Mouse (Mus musculus) adrenal gland, postnatal 4 days (tissue): Measurements from ENCODE around the gene Dnaic1. TPM values are rescaled to one million over a fixed set of nuclear protein-coding genes. Genes with fewer than 3 reads are reported as not detected.
A peak's percentile ranks its signal among the peaks of the same experiment; 100 is the strongest.

Experiments used
- DNase-seq, 2 experiments: peaks; one replicate each; pipeline ENCODE4 v3.0.0; 2021 to 2022; ENCODE audit warnings: low spot score in 2 of 2, mixed read lengths in 2 of 2
- long read RNA-seq, 2 experiments: library from polyadenylated mRNA; stranded (forward); transcript quantifications; one replicate each; pipeline ENCODE4 v2.0.0; 2021
- total RNA-seq, 2 experiments: library from RNA; stranded (reverse); gene quantifications; 2 replicates each; pipeline ENCODE4 v1.2.3; 2021

Gene Dnaic1
- 1 to 10 TPM in 1 of 2 experiments, under 1 TPM in 1; 0.11 to 1.9 TPM for total RNA-seq
- long read RNA-seq, experiment 1, partial matches to known transcripts, result 1 of 2 reads
- long read RNA-seq, experiment 1, other reads (novel, unspliced or antisense), result 1 of 2 reads
- long read RNA-seq, experiment 2, partial matches to known transcripts, result 0 of 2 reads
- long read RNA-seq, experiment 2, other reads (novel, unspliced or antisense), result 1 of 2 reads

DNA sequence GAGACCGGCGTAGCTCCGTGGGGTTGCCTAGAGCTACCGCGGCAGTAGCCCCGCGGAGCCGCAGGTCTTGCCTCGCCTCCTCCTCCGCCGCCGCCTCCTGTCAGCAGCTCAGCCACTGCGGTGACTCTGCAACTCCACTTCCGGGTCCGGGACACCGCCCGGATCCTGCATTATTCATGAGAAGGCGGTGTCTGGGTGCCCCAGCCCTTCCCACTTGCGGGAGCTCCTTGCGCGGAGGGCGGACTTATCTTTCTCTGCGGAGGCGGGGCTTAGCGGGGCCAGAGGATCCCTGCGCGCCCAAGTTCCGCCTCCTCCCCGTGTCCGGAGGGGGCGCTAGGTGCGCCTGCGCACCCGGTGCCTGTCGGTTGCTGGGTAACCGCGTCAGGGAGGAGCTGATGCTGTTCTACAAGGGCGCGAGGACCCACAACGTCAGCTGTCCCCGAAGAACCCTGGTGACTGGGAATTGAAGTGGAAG is at the start of gene Dnaic1, which contains the start of gene Fam219a:
Dnaic1 (plus strand) TSS at position 365 of the 475 bp plus-strand sequence.
Fam219a (minus strand) TSS at position 128 of the 475 bp plus-strand sequence.
- DNase-seq, result peak; percentile 95

- DNase-seq, result no peak
Observed at GRCm38 (mm10) chr4:41520641-41521040, 48.9 kb upstream of the Dnaic1 start.

DNA sequence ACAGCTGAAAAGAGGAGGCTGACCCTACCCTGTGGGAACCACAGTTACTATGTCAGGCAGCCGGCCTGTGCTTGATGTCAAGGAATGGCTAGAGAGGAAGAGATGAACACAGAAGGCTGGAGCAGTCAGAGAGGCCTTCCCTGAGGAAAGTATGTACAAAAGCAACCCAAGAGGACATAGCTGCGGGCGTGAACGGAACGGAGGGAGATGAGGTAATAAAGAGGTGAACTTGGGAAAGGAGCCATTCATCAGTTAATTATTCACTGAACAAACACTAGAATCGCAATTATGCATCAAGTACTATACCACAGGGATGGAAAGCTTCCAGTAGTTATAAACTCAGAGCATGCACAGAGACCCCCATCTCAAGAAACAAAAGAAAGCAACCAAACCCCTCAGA is 47.4 kb upstream of the Dnaic1 start:
- no peak for DNase-seq

- DNase-seq, result no peak
Observed at GRCm38 (mm10) chr4:41522788-41523187, 46.8 kb upstream of the Dnaic1 start.

- no peak for DNase-seq
Observed at GRCm38 (mm10) chr4:41523839-41524238, 45.7 kb upstream of the Dnaic1 start.

- DNase-seq, result no peak
Observed at GRCm38 (mm10) chr4:41524829-41525228, 44.7 kb upstream of the Dnaic1 start.

- no peak for DNase-seq
Observed at GRCm38 (mm10) chr4:41526553-41526952, 43.0 kb upstream of the Dnaic1 start.

DNA sequence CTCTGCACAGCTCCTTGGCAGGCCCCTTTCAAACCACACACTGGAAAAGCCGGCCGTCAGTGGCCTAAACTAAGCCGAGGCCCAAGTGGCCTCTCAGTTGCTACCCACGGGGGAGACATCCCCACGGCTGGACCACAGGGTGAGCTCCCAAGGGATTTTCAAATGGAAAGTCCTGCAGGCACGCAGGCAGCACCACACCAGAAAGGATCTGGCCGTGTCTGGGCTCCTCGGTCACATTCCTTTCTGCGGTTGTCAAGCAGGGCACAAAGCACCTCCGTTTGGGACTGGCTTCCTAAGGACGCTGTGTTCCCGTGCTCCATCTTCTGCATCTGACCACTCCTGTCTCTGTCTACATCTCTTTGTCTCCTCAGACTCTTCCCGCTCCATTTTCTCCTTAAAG is 42.5 kb upstream of the Dnaic1 start:
- DNase-seq, result no peak

GRCm38 (mm10) chr4:41527996-41528395 is 41.6 kb upstream of the Dnaic1 start:
- no peak for DNase-seq

DNA sequence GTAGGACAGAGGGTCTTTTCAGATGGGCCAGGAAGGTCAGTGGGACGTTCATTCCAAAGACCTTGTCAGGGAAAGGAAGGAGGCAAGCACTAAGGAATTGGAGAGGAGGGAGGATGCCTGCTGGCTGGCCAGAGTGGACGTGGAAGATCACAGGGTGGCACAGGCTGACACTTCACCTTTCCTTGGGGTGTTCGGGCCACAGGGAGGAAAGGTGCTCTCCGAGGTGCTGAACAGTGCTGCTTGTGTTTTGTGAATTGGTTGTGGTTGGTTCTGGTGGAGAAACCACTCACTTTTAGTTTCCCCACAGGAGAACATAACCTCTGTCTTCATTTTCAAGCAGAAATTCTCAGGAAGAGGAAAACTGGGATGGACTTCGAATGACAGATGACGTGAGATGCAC is 37.2 kb upstream of the Dnaic1 start:
- DNase-seq, result no peak

GRCm38 (mm10) chr4:41534866-41535265 is 34.7 kb upstream of the Dnaic1 start:
- no peak for DNase-seq

DNA sequence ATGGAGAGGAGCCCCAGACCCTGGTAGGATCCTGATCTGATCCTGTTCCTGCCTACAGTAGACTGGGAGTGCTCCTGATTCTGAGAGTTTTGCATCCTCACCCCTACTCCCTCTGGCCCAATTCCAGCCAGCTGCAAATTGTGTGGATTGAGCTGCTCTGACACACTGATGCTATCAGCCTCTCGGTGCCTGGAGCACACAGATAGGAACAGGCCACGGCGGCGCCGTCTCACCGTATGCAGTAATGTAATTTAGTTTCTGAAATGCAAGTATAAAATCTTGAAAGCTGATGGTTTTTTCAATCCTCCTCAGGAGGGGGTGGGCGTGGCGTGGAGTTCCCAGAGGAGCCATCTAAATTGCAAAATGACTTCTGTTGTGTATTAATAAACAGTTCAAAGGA is 27.4 kb upstream of the Dnaic1 start:
- DNase-seq, result no peak

- peak; percentile 9 to 35 for DNase-seq
Observed at GRCm38 (mm10) chr4:41545985-41546384, 23.6 kb upstream of the Dnaic1 start.

DNA sequence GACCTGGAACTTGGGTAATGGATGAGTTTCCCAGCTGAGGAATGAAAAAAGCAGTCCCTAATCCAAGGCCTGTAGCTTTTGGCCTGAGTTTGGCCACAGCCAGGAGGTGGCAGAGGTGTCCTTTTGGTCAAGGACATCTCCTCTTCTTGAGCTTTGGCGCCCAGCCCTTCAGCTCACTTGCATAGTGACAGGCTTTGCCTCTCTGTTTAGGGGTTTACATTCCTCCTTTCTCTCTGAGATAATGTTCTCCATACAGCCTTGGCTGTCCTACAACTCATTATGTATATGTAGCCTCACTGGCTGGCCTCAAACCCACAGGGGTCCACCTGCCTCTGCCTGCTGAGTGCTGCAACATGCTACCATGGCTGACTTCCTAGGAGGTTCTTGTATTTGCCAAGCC is 22.5 kb upstream of the Dnaic1 start:
- DNase-seq, result no peak

- DNase-seq, result peak; percentile 46 to 60
Observed at GRCm38 (mm10) chr4:41552529-41552928, 17.0 kb upstream of the Dnaic1 start.

- no peak for DNase-seq
Observed at GRCm38 (mm10) chr4:41553116-41553515, 16.5 kb upstream of the Dnaic1 start.

DNA sequence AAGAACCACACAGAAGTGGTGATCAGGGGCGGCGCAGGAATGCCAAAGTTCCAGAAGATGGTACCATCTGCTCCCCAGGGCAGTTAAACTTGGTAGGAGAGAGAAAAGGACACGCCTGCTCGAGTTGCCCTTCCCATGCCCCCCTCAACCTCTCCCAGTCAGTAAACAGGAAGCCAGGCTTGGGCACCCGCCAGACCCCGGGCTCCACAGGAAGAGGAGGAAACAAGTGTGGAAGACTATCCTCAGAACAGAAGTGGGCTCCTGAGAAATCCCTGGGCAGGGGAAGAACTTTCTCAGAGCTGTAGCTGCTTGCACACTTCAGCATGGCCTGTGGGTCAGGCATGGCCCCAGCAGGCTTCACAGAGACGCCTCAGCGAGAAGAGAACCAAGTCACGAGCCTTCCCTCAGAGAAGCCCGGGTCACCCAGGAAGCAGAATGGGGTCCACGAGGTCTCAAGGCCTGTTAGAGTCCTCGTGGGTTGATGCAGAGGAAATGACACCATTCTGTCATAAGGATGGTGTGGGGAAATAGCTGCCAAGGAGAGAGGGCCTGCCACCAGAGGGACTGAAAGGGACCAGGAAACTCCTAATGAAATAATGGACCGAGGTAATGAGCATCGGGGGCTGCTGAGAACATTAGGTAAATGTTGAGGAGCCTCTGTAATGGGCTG is 14.4 kb upstream of the Dnaic1 start:
- DNase-seq, result peak in 1 of 2 experiments; percentile 23

DNA sequence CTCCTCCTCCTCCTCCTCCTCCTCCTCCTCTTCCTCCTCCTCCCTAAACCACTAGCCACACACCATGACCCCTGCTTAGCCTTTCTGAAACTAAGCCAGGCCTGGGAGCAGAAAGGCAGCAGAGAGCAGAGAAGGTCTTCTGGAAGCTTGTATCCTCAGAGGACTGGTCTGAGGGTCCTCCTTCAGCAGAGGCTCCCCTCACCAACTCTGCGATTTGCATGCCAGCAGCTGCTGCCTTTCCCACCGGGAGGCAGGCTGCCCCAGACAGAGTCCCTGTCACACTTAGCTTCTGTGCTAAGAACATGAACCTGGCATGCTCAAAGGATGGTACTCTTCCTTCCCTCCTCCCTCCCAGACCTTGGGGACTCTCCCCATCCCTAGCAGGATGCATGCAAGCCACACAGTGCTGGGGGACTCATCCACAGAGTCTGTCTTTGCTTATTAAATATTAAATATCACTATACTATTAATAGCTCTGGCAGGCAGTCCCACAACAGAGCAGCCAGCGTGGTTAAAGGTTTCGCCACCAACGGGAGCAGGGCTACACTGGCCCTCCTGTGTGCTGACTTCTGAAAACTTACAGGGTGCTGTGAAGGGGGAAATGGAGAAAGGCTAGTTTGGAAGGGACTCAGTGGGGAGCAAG is 13.1 kb upstream of the Dnaic1 start:
- DNase-seq, result no peak

GRCm38 (mm10) chr4:41557092-41557491 is 12.5 kb upstream of the Dnaic1 start:
- no peak for DNase-seq

- no peak for DNase-seq
Observed at GRCm38 (mm10) chr4:41563297-41563696, 6.3 kb upstream of the Dnaic1 start.

GRCm38 (mm10) chr4:41566123-41566522 is 3.5 kb upstream of the Dnaic1 start:
- no peak for DNase-seq

- DNase-seq, result no peak
Observed at GRCm38 (mm10) chr4:41568239-41568638, 1.3 kb upstream of the Dnaic1 start.
